Mouse (Mus musculus): Measurements from ENCODE around the gene Gm10638. TPM values are rescaled to one million over a fixed set of nuclear protein-coding genes. Genes with fewer than 3 reads are reported as not detected.

The Gm10638 gene
- total RNA-seq, 2 experiments from 2014 or later = 4.9 to 5.3 TPM

- peak overlapping the region; percentile 98 for H3K27ac ChIP-seq
- peak overlapping the region; percentile 79 for H3K4me3 ChIP-seq
- intact Hi-C loops (cut with DNase I) = loop anchor here (2.0 to 5.0 kb wide), 2 partner anchors 52 to 122 kb away; partner anchors contain the start of gene Lonp2
- no peak for DNase-seq
- no peak for TF ChIP-seq CTCF (IDR thresholded peaks at IDR 0.05)
Measured at GRCm38 (mm10) chr8:86744313-86745220, 932 bp upstream of the Gm10638 start.

- peak; percentile 98 for DNase-seq
- peak overlapping the region; percentile 79 for H3K4me3 ChIP-seq
- no peak for TF ChIP-seq CTCF (IDR thresholded peaks at IDR 0.05)
- H3K27ac ChIP-seq = peak overlapping the region; percentile 98
- intact Hi-C loops (cut with DNase I) = loop anchor here (2.0 to 5.0 kb wide), 2 partner anchors 51 to 124 kb away; partner anchors contain the start of gene Lonp2
Measured at GRCm38 (mm10) chr8:86745935-86746441, 489 bp downstream of the Gm10638 start.

GRCm38 (mm10) chr8:86746511-86746910, 1.0 kb downstream of the Gm10638 start:
- intact Hi-C loops (cut with DNase I) = loop anchor here (5.0 kb wide), 1 partner anchor 124 kb away; the partner anchor contains the start of gene Lonp2
- peak; percentile 29 for DNase-seq
- TF ChIP-seq CTCF (IDR thresholded peaks at IDR 0.05) = no peak
- peak overlapping the region; percentile 79 for H3K4me3 ChIP-seq
- H3K27ac ChIP-seq = peak overlapping the region; percentile 98

- intact Hi-C loops (cut with DNase I) = loop anchor here (5.0 kb wide), 1 partner anchor 128 kb away; the partner anchor contains the start of gene Lonp2
- Histone ChIP-seq H3K4me3 (no peak overlapping the region), H3K27ac (no peak overlapping the region)
- DNase-seq = no peak
- no peak for TF ChIP-seq CTCF (IDR thresholded peaks at IDR 0.05)
Measured at GRCm38 (mm10) chr8:86749842-86750241, 4.3 kb downstream of the Gm10638 start.

GRCm38 (mm10) chr8:86756948-86757733, 11.6 kb downstream of the Gm10638 start:
- intact Hi-C loops (cut with DNase I) = no loop called here
- Histone ChIP-seq H3K4me3 (peak overlapping the region; percentile 63), H3K27ac (peak overlapping the region; percentile 58)
- no peak for TF ChIP-seq CTCF (IDR thresholded peaks at IDR 0.05)
- DNase-seq = peak; percentile 58

- no peak overlapping the region for H3K27ac ChIP-seq
- H3K4me3 ChIP-seq = no peak overlapping the region
- intact Hi-C loops (cut with DNase I) = no loop called here
- DNase-seq = no peak
- no peak for TF ChIP-seq CTCF (IDR thresholded peaks at IDR 0.05)
Measured at GRCm38 (mm10) chr8:86758651-86759050, 13.2 kb downstream of the Gm10638 start.

- no peak overlapping the region for H3K4me3 ChIP-seq
- DNase-seq = no peak
- H3K27ac ChIP-seq = no peak overlapping the region
- intact Hi-C loops (cut with DNase I) = no loop called here
- TF ChIP-seq CTCF (IDR thresholded peaks at IDR 0.05) = no peak
Measured at GRCm38 (mm10) chr8:86759090-86759491, 13.6 kb downstream of the Gm10638 start.

- intact Hi-C loops (cut with DNase I) = no loop called here
- no peak for TF ChIP-seq CTCF (IDR thresholded peaks at IDR 0.05)
- no peak overlapping the region for H3K27ac ChIP-seq
- no peak for DNase-seq
- no peak overlapping the region for H3K4me3 ChIP-seq
Measured at GRCm38 (mm10) chr8:86760746-86761145, 15.2 kb downstream of the Gm10638 start.

GRCm38 (mm10) chr8:86762806-86763205, 17.3 kb downstream of the Gm10638 start:
- intact Hi-C loops (cut with DNase I) = no loop called here

GRCm38 (mm10) chr8:86765155-86765554, 19.7 kb downstream of the Gm10638 start:
- no peak for TF ChIP-seq CTCF (IDR thresholded peaks at IDR 0.05)
- intact Hi-C loops (cut with DNase I) = no loop called here
- Histone ChIP-seq H3K27ac (no peak overlapping the region), H3K4me3 (no peak overlapping the region)
- DNase-seq = no peak

More at GRCm38 (mm10) chr8:86762806-86763205, 17.3 kb downstream of the Gm10638 start:
- no peak for TF ChIP-seq CTCF (IDR thresholded peaks at IDR 0.05)
- no peak for DNase-seq
- H3K4me3 ChIP-seq = no peak overlapping the region
- no peak overlapping the region for H3K27ac ChIP-seq

GRCm38 (mm10) chr8:86765669-86766068, 20.2 kb downstream of the Gm10638 start:
- no peak for DNase-seq
- H3K27ac ChIP-seq = no peak overlapping the region
- no peak overlapping the region for H3K4me3 ChIP-seq
- intact Hi-C loops (cut with DNase I) = no loop called here
- TF ChIP-seq CTCF (IDR thresholded peaks at IDR 0.05) = no peak

- intact Hi-C loops (cut with DNase I) = no loop called here
- no peak overlapping the region for H3K4me3 ChIP-seq
- peak; percentile 39 for DNase-seq
- no peak for TF ChIP-seq CTCF (IDR thresholded peaks at IDR 0.05)
- no peak overlapping the region for H3K27ac ChIP-seq
Measured at GRCm38 (mm10) chr8:86766548-86767211, 21.2 kb downstream of the Gm10638 start.

Data from gastrocnemius, adult 2 months (tissue).